8 mouse cellular contexts compared by ENCODE assay signal in the genomic region with DNA sequence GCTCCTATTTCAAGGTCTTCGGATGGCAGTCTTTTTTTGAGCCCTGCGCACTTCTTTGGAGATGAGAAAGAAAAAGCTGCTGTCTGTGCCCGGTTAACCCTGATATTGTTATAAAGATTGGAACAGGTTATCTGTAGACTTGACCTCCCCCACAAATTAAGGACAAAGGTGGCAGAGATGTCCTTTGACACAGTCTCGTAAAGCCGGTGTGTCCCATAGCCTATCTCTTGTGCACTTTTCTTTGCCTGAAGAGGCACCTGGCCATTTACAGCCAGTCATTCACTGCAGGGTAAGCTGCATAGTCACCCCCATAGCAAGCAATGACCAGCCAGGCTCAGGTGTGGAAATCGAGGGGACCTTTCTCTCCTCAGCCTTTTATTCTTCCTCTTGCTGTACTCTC. TPM values are rescaled to one million over a fixed set of nuclear protein-coding genes. Genes with fewer than 3 reads are reported as not detected.
A peak's percentile ranks its signal among the peaks of the same experiment; 100 is the strongest.
DNase-seq lines count a peak whose midpoint lies in the region; ATAC-seq and TF ChIP-seq lines count a peak whose summit lies in the region.

No protein-coding gene starts in this region.

- no peak for TF ChIP-seq CTCF in lung, embryonic 14.5 days (IDR thresholded peaks at IDR 0.05; ENCODE audit: low read depth)
- TF ChIP-seq CTCF in intestine, postnatal 0 days (IDR thresholded peaks at IDR 0.05; ENCODE audit: low read depth), result no peak

- H3K27me3 ChIP-seq in lung, embryonic 14.5 days (ENCODE audit: insufficient read depth, low read length), result no peaks in the 10 kb centered on the region
- no peaks in the 10 kb centered on the region for H3K27me3 ChIP-seq in forebrain, embryonic 10.5 days (ENCODE audit: poor library complexity, severe bottlenecking)
- H3K27me3 ChIP-seq in intestine, postnatal 0 days (replicated peaks; ENCODE audit: control insufficient read depth, insufficient read depth, low read length), result no peaks in the 10 kb centered on the region
- H3K27me3 ChIP-seq in neural tube, embryonic 13.5 days, result no peaks in the 10 kb centered on the region

- no peaks in the 10 kb centered on the region for H3K9me3 ChIP-seq in lung, embryonic 14.5 days (ENCODE audit: low read depth, low read length)
- H3K9me3 ChIP-seq in forebrain, embryonic 10.5 days, result no peaks in the 10 kb centered on the region
- H3K9me3 ChIP-seq in intestine, postnatal 0 days (ENCODE audit: control insufficient read depth), result no peaks in the 10 kb centered on the region
- H3K9me3 ChIP-seq in neural tube, embryonic 13.5 days, result no peaks in the 10 kb centered on the region

- peak overlapping the region; percentile 72 for H3K4me2 ChIP-seq in lung, embryonic 14.5 days
- peak overlapping the region; percentile 78 for H3K4me2 ChIP-seq in intestine, postnatal 0 days (replicated peaks; ENCODE audit: low read depth)
- H3K4me2 ChIP-seq in neural tube, embryonic 13.5 days, result peak overlapping the region; percentile 70

- DNase-seq in lung, embryonic 14.5 days, result no peak
- no peak for DNase-seq in lung, postnatal 14 days
- no peak for DNase-seq in forebrain, embryonic 10.5 days (ENCODE audit: extremely low spot score, low spot score)
- no peak for DNase-seq in adrenal gland, adult 18-20 months (ENCODE audit: low spot score in 2 of 2)
- no peak for DNase-seq in adrenal gland, postnatal 14 days
- DNase-seq in urinary bladder, postnatal 25 days (ENCODE audit: low spot score), result no peak

- WGBS in lung, embryonic 14.5 days, result 24% methylated on average over 6 of the region's 6 CpGs
- 54% methylated on average over 6 of the region's 6 CpGs for WGBS in forebrain, embryonic 10.5 days
- 17% methylated on average over 6 of the region's 6 CpGs for WGBS in intestine, postnatal 0 days
- WGBS in neural tube, embryonic 13.5 days, result 42% methylated on average over 6 of the region's 6 CpGs

- H3K4me1 ChIP-seq in lung, embryonic 14.5 days (ENCODE audit: insufficient read depth), result no peaks in the 10 kb centered on the region; the same call in none of the 2 replicates
- H3K4me1 ChIP-seq in forebrain, embryonic 10.5 days, result peaks cover 18% of the 10 kb centered on the region
- 0 out of 2 replicates have a peak, but pooled peaks cover 2% of the 10 kb centered on the region for H3K4me1 ChIP-seq in intestine, postnatal 0 days (replicated peaks; ENCODE audit: control insufficient read depth, insufficient read depth, low read length)
- H3K4me1 ChIP-seq in neural tube, embryonic 13.5 days (replicated peaks), result peaks cover 13% of the 10 kb centered on the region

- peak overlapping the region; percentile 65 for H3K9ac ChIP-seq in lung, embryonic 14.5 days
- peak overlapping the region; percentile 73 for H3K9ac ChIP-seq in intestine, postnatal 0 days (ENCODE audit: low read depth, low read length)
- peak overlapping the region; percentile 74 for H3K9ac ChIP-seq in neural tube, embryonic 13.5 days

- ATAC-seq in lung, embryonic 14.5 days (ENCODE audit: insufficient read depth), result no peak
- ATAC-seq in intestine, postnatal 0 days, result peak; percentile 22
- no peak for ATAC-seq in neural tube, embryonic 13.5 days (ENCODE audit: low read depth)

- no peaks in the 10 kb centered on the region for H3K36me3 ChIP-seq in lung, embryonic 14.5 days (ENCODE audit: insufficient read depth)
- H3K36me3 ChIP-seq in forebrain, embryonic 10.5 days (replicated peaks), result no peaks in the 10 kb centered on the region
- no peaks in the 10 kb centered on the region; the same call in 1 of the 2 replicates for H3K36me3 ChIP-seq in intestine, postnatal 0 days (ENCODE audit: control insufficient read depth, insufficient read depth)
- 0 out of 2 replicates have a peak, but pooled peaks cover 3% of the 10 kb centered on the region for H3K36me3 ChIP-seq in neural tube, embryonic 13.5 days

- H3K27ac ChIP-seq in lung, embryonic 14.5 days (ENCODE audit: low read depth), result no peak overlapping the region
- H3K27ac ChIP-seq in forebrain, embryonic 10.5 days, result 0 out of 2 replicates have a peak overlapping the region, but pooled peaks have one; percentile 83
- H3K27ac ChIP-seq in intestine, postnatal 0 days (ENCODE audit: low read depth, low read length), result peak overlapping the region; percentile 88
- H3K27ac ChIP-seq in neural tube, embryonic 13.5 days (replicated peaks), result no peak overlapping the region

- peak overlapping the region; percentile 71 for H3K4me3 ChIP-seq in lung, embryonic 14.5 days (ENCODE audit: low read depth, low read length)
- H3K4me3 ChIP-seq in forebrain, embryonic 10.5 days, result peak overlapping the region; percentile 77
- H3K4me3 ChIP-seq in intestine, postnatal 0 days (ENCODE audit: low read depth, low read length), result peak overlapping the region; percentile 74
- H3K4me3 ChIP-seq in neural tube, embryonic 13.5 days, result peak overlapping the region; percentile 67

RNA-seq across cellular contexts. Expression of a gene that starts 0.8 kb away (rescaled TPM):
- 27.6 and 29.6 TPM in 2 replicates for polyA plus RNA-seq in lung, embryonic 14.5 days (2014; fragmentation: Nextera tagmentation; extraction: Ambion mirVana)
- 33.1 and 35.8 TPM in 2 replicates for polyA plus RNA-seq in forebrain, embryonic 10.5 days (2016; fragmentation: Nextera tagmentation; extraction: Ambion mirVana)
- 159 TPM in 2 replicates for polyA plus RNA-seq in intestine, postnatal 0 days (2015; fragmentation: Nextera tagmentation; extraction: Ambion mirVana)
- 46.2 and 46.5 TPM in 2 replicates for polyA plus RNA-seq in neural tube, embryonic 13.5 days (2015; fragmentation: Nextera tagmentation; extraction: Ambion mirVana)
- total RNA-seq in adrenal gland, adult 18-20 months (2021), result 100 to 1,000 TPM; 125 to 212 TPM
- 334 and 350 TPM in 2 replicates for total RNA-seq in adrenal gland, postnatal 14 days (2021)

RNA-seq across cellular contexts. Expression of a gene that starts 13.5 kb away (rescaled TPM):
- 41.6 and 44.9 TPM in 2 replicates for polyA plus RNA-seq in lung, embryonic 14.5 days (2014; fragmentation: Nextera tagmentation; extraction: Ambion mirVana)
- polyA plus RNA-seq in forebrain, embryonic 10.5 days (2016; fragmentation: Nextera tagmentation; extraction: Ambion mirVana), result 64.1 and 69.1 TPM in 2 replicates
- 22.6 and 25.1 TPM in 2 replicates for polyA plus RNA-seq in intestine, postnatal 0 days (2015; fragmentation: Nextera tagmentation; extraction: Ambion mirVana)
- polyA plus RNA-seq in neural tube, embryonic 13.5 days (2015; fragmentation: Nextera tagmentation; extraction: Ambion mirVana), result 47.0 and 53.4 TPM in 2 replicates
- total RNA-seq in adrenal gland, adult 18-20 months (2021), result 10 to 100 TPM; 61.2 to 63.0 TPM
- 59.7 and 61.3 TPM in 2 replicates for total RNA-seq in adrenal gland, postnatal 14 days (2021)

RNA-seq across cellular contexts. Expression of a gene that starts 26.5 kb away (rescaled TPM):
- polyA plus RNA-seq in lung, embryonic 14.5 days (2014; fragmentation: Nextera tagmentation; extraction: Ambion mirVana), result 35.0 and 38.1 TPM in 2 replicates
- 28.5 and 30.1 TPM in 2 replicates for polyA plus RNA-seq in forebrain, embryonic 10.5 days (2016; fragmentation: Nextera tagmentation; extraction: Ambion mirVana)
- 28.3 and 31.8 TPM in 2 replicates for polyA plus RNA-seq in intestine, postnatal 0 days (2015; fragmentation: Nextera tagmentation; extraction: Ambion mirVana)
- polyA plus RNA-seq in neural tube, embryonic 13.5 days (2015; fragmentation: Nextera tagmentation; extraction: Ambion mirVana), result 56.1 and 57.6 TPM in 2 replicates
- 10 to 100 TPM; 33.1 to 43.5 TPM for total RNA-seq in adrenal gland, adult 18-20 months (2021)
- total RNA-seq in adrenal gland, postnatal 14 days (2021), result 36.3 and 37.4 TPM in 2 replicates

Comparison
In these comparisons a context has a peak if more than half of its experiments do, and no peak if none do; other contexts are left out.
1. H3K27ac ChIP-seq: peak in forebrain, embryonic 10.5 days (single experiment) and intestine, postnatal 0 days (single experiment); none in lung, embryonic 14.5 days (single experiment) and neural tube, embryonic 13.5 days (single experiment).
2. Peak in every context shown above with its lines, with median percentiles within 50 percentile points of each other: H3K4me2 ChIP-seq, H3K4me3 ChIP-seq and H3K9ac ChIP-seq.